Mouse (Mus musculus) lung, adult 2 months (tissue): ENCODE measurements around the gene March10.

ENCODE experiments used
- CTCF ChIP-seq: fragments of 200-500 bp; IDR thresholded peaks from 2 replicates; pipeline ENCODE4 v1.5.1; 2011; ENCODE audit warnings: mild to moderate bottlenecking, low read length, control low read depth; ENCODE audit not compliant: insufficient read depth
- POLR2A ChIP-seq: fragments of 200-500 bp; IDR thresholded peaks from 2 replicates; pipeline ENCODE4 v1.6.1; 2011; ENCODE audit warnings: low read depth, mild to moderate bottlenecking, control low read depth, low read length, borderline replicate concordance; ENCODE audit errors: extremely low read depth

DNA sequence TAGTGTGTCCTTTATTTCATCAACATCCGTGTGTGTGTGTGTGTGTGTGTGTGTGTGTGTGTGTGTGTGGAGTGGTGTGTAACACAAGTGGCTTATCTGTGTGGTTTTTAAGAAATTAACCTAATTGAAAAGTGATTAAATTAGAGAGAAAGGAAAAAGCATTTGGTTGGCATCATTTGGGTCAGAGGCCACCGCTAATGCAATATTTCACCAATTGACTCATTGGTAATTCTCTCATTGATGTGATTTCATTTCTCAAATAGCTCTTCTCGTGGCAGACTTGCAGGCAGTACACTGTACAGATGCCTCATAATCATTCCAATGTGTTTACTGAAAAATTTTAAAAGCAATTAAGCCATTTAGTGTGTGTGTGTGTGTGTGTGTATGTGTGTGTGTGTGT, 11.3 kb upstream of the March10 start:
- TF ChIP-seq CTCF = no peak
- no peak for TF ChIP-seq POLR2A
